8 mouse cellular contexts compared by ENCODE assay signal in genomic region chr7:78267461-78268007, GRCm38 (mm10).
A peak's percentile ranks its signal among the peaks of the same experiment; 100 is the strongest.
DNase-seq lines count a peak whose midpoint lies in the region; ATAC-seq lines count a peak whose summit lies in the region.

No protein-coding gene starts in this region.

- no peak overlapping the region for H3K27ac ChIP-seq in heart, embryonic 10.5 days
- H3K27ac ChIP-seq in forebrain, embryonic 16.5 days (ENCODE audit: low read length) = no peak overlapping the region

- H3K9ac ChIP-seq in forebrain, embryonic 16.5 days (replicated peaks; ENCODE audit: low read depth, low read length) = no peak overlapping the region

- H3K4me2 ChIP-seq in forebrain, embryonic 16.5 days (ENCODE audit: low read length) = no peak overlapping the region

- no peaks in the 10 kb centered on the region for H3K4me1 ChIP-seq in heart, embryonic 10.5 days
- 0 out of 2 replicates have a peak, but pooled peaks cover 2% of the 10 kb centered on the region for H3K4me1 ChIP-seq in forebrain, embryonic 16.5 days (replicated peaks; ENCODE audit: control insufficient read depth, insufficient read depth, low read length)

- H3K27me3 ChIP-seq in heart, embryonic 10.5 days (ENCODE audit: insufficient read depth, poor library complexity, severe bottlenecking) = no peaks in the 10 kb centered on the region
- no peaks in the 10 kb centered on the region for H3K27me3 ChIP-seq in forebrain, embryonic 16.5 days (replicated peaks; ENCODE audit: control insufficient read depth, insufficient read depth, low read length)

- no peak overlapping the region for H3K4me3 ChIP-seq in heart, embryonic 10.5 days
- H3K4me3 ChIP-seq in forebrain, embryonic 16.5 days (replicated peaks; ENCODE audit: low read length) = no peak overlapping the region

- H3K36me3 ChIP-seq in heart, embryonic 10.5 days = no peaks in the 10 kb centered on the region
- H3K36me3 ChIP-seq in forebrain, embryonic 16.5 days (ENCODE audit: control insufficient read depth, insufficient read depth) = no peaks in the 10 kb centered on the region

- H3K9me3 ChIP-seq in heart, embryonic 10.5 days = no peaks in the 10 kb centered on the region
- H3K9me3 ChIP-seq in forebrain, embryonic 16.5 days (ENCODE audit: control insufficient read depth, low read length) = no peaks in the 10 kb centered on the region

- DNase-seq in heart, embryonic 10.5 days (ENCODE audit: low spot score) = peak; percentile 74
- DNase-seq in heart, postnatal 36 days = no peak
- DNase-seq in lung, postnatal 10 days = peak; percentile 61
- DNase-seq in lung, adult 18-20 months = no peak
- peak; percentile 80 for DNase-seq in retina, embryonic 14.5 days (ENCODE audit: low spot score)
- no peak for DNase-seq in liver
- DNase-seq in urinary bladder, adult 18-20 months (ENCODE audit: low spot score in 2 of 2) = no peak

- intact Hi-C loops in heart, postnatal 36 days (cut with DNase I) = no loop called here

- 0 out of 2 replicates have a peak, but pooled peaks have one; percentile 47 for ATAC-seq in forebrain, embryonic 16.5 days

- 9% methylated on average over 1 of the region's 1 CpGs for WGBS in heart, embryonic 10.5 days
- WGBS in forebrain, embryonic 16.5 days = 10% methylated on average over 1 of the region's 1 CpGs

Comparison
In these comparisons a context has a peak if more than half of its experiments do, and no peak if none do; other contexts are left out.
1. DNase-seq: peak in heart, embryonic 10.5 days (single experiment), lung, postnatal 10 days (single experiment) and retina, embryonic 14.5 days (single experiment); none in heart, postnatal 36 days (0 of 2), lung, adult 18-20 months (0 of 2), liver (single experiment) and urinary bladder, adult 18-20 months (0 of 2).